Mouse (Mus musculus) splenic B cell, adult 2 months (primary cell): Measurements from ENCODE around the gene Pcsk6.
"Not testable (repeated sequence)": the region's sequence is repeated elsewhere in the genome, so short reads cannot be mapped to it uniquely, and the experiment has no call there.

Experiments
- DNase-seq: peaks from one replicate; pipeline ENCODE4 v3.0.0-alpha.2; 2011; ENCODE audit warnings: low read depth, low spot score
- H3K27me3 ChIP-seq: 2 replicates; pipeline ENCODE4 v1.6.1; 2012; ENCODE audit warnings: mild to moderate bottlenecking, low read length, moderate library complexity, mixed read lengths; ENCODE audit not compliant: control insufficient read depth, poor library complexity, insufficient read depth, severe bottlenecking
- H3K36me3 ChIP-seq: 2 replicates; pipeline ENCODE4 v1.6.1; 2012; ENCODE audit warnings: mild to moderate bottlenecking, low read length, moderate library complexity, mixed read lengths; ENCODE audit not compliant: control insufficient read depth, poor library complexity, insufficient read depth, severe bottlenecking

The Pcsk6 gene

GRCm38 (mm10) chr7:66028766-66029512 lies 167.4 kb downstream of the Pcsk6 start:
- no peak for DNase-seq
- Histone ChIP-seq H3K27me3 (no peaks in the 10 kb centered on the region), H3K36me3 (no peaks in the 10 kb centered on the region)

- Histone ChIP-seq H3K27me3 (no peaks in the 10 kb centered on the region), H3K36me3 (no peaks in the 10 kb centered on the region)
- DNase-seq = no peak
Measured at GRCm38 (mm10) chr7:66036809-66037208, 175.3 kb downstream of the Pcsk6 start.

GRCm38 (mm10) chr7:66038261-66038660 lies 176.7 kb downstream of the Pcsk6 start:
- no peak for DNase-seq
- Histone ChIP-seq H3K36me3 (no peaks in the 10 kb centered on the region), H3K27me3 (no peaks in the 10 kb centered on the region)

- H3K27me3 ChIP-seq = no peaks in the 10 kb centered on the region
- no peaks in the 10 kb centered on the region for H3K36me3 ChIP-seq
- no peak for DNase-seq
Measured at GRCm38 (mm10) chr7:66038730-66039129, 177.2 kb downstream of the Pcsk6 start.

- H3K36me3 ChIP-seq = no peaks in the 10 kb centered on the region
- no peaks in the 10 kb centered on the region for H3K27me3 ChIP-seq
Measured at GRCm38 (mm10) chr7:66040026-66040814, 178.7 kb downstream of the Pcsk6 start.

GRCm38 (mm10) chr7:66043552-66044459 lies 182.3 kb downstream of the Pcsk6 start, which contains the start of gene Gm45213:
Gene Gm45213, plus strand, starts transcription at chr7:66043602.
- Histone ChIP-seq H3K36me3 (no peaks in the 10 kb centered on the region), H3K27me3 (no peaks in the 10 kb centered on the region)
- DNase-seq = no peak

More at GRCm38 (mm10) chr7:66040026-66040814, 178.7 kb downstream of the Pcsk6 start:
- DNase-seq = no peak

GRCm38 (mm10) chr7:66044617-66045016 lies 183.1 kb downstream of the Pcsk6 start:
- H3K27me3 ChIP-seq = no peaks in the 10 kb centered on the region
- no peak for DNase-seq
- H3K36me3 ChIP-seq = no peaks in the 10 kb centered on the region

GRCm38 (mm10) chr7:66046921-66047918 lies 185.7 kb downstream of the Pcsk6 start:
- H3K36me3 ChIP-seq = no peaks in the 10 kb centered on the region
- DNase-seq = no peak
- H3K27me3 ChIP-seq = no peaks in the 10 kb centered on the region; the same call in 1 of the 2 replicates

GRCm38 (mm10) chr7:66047975-66048374 lies 186.4 kb downstream of the Pcsk6 start:
- H3K36me3 ChIP-seq = no peaks in the 10 kb centered on the region
- DNase-seq = no peak
- no peaks in the 10 kb centered on the region; the same call in 1 of the 2 replicates for H3K27me3 ChIP-seq

GRCm38 (mm10) chr7:66048446-66049230 lies 187.1 kb downstream of the Pcsk6 start:
- no peaks in the 10 kb centered on the region for H3K36me3 ChIP-seq
- H3K27me3 ChIP-seq = no peaks in the 10 kb centered on the region; the same call in 1 of the 2 replicates
- no peak for DNase-seq

GRCm38 (mm10) chr7:66053946-66054483 lies 192.5 kb downstream of the Pcsk6 start:
- no peaks in the 10 kb centered on the region for H3K36me3 ChIP-seq
- no peaks in the 10 kb centered on the region; the same call in 1 of the 2 replicates for H3K27me3 ChIP-seq
- DNase-seq = no peak

- peak; percentile 32 for DNase-seq
- H3K36me3 ChIP-seq, H3K27me3 ChIP-seq: not testable (repeated sequence)
Measured at GRCm38 (mm10) chr7:66055356-66055755, 193.8 kb downstream of the Pcsk6 start.

GRCm38 (mm10) chr7:66058703-66059102 lies 197.2 kb downstream of the Pcsk6 start, which contains the start of gene Snrpa1:
Gene Snrpa1, plus strand, starts transcription at chr7:66059003.
- Histone ChIP-seq H3K27me3 (no peaks in the 10 kb centered on the region), H3K36me3 (peaks cover 3% of the 10 kb centered on the region; the same call in 1 of the 2 replicates)
- DNase-seq = no peak
